Mouse (Mus musculus) layer of hippocampus, adult 2 months (tissue): ENCODE measurements at regions not wholly inside any gene's neighbourhood (a gene's known extent, or its start where the extent isn't known, plus 50 kb on each side); places are given as distances from the start of the nearest gene placed in this dataset.

ENCODE experiments used
- DNase-seq, 2 experiments: peaks; one replicate each; pipeline ENCODE4 v3.0.0; 2022; ENCODE audit warnings: low spot score in 2 of 2
- H3K27ac ChIP-seq: fragments of 200-600 bp; 2 replicates; pipeline ENCODE4 v1.8.1; 2022
- H3K4me3 ChIP-seq: fragments of 200-600 bp; 2 replicates; pipeline ENCODE4 v1.8.1; 2022; ENCODE audit warnings: mild to moderate bottlenecking
- CTCF ChIP-seq: fragments of 200-600 bp; conservative IDR thresholded peaks from 2 replicates; pipeline ENCODE4 v1.8.1; 2022; ENCODE audit warnings: antibody characterized with exemption, mild to moderate bottlenecking, moderate library complexity

DNA sequence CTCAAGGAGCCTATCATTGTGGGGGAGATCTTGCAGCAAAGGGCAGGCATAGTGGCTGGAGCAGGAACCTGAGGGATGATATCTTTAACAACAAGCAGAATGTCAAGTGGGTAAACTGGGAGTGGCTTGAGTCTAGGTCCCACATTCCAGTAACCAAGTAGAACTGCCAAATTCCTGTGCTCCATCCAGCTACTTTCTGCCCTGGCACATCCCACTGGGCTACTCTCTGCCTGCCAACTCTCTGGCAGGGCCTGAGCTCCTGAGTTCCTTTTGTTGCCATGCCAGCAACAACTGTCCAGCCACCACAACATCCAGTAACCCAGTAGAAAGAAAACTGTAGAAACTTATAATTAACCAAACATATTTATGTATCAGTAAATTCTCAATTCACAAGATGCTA is 1088.8 kb upstream of the Tenm4 start:
- no peak for TF ChIP-seq CTCF
- no peak overlapping the region for H3K27ac ChIP-seq
- peak; percentile 3 to 12 for DNase-seq
- H3K4me3 ChIP-seq, result no peak overlapping the region

DNA sequence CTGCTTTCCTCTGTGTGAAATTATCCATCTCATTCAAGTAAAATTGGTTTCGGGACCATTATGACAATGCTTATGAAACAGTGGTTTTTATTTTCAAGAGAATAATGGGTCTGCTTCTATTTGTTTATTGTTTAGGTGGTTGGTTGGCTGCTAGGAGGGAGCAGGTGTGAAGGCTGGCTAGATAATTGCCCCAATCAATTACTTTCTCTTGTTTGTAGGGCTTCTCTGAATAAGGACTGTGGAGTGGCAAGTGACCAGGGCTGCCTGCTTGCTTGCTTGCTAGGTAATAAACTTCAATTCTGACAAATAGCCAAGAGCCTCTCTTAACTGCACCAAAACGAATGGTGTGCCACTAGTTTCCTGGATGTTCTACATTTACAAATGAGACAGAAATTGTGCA is 1086.7 kb upstream of the Tenm4 start:
- DNase-seq, result no peak
- TF ChIP-seq CTCF, result no peak
- Histone ChIP-seq H3K27ac (no peak overlapping the region), H3K4me3 (no peak overlapping the region)

DNA sequence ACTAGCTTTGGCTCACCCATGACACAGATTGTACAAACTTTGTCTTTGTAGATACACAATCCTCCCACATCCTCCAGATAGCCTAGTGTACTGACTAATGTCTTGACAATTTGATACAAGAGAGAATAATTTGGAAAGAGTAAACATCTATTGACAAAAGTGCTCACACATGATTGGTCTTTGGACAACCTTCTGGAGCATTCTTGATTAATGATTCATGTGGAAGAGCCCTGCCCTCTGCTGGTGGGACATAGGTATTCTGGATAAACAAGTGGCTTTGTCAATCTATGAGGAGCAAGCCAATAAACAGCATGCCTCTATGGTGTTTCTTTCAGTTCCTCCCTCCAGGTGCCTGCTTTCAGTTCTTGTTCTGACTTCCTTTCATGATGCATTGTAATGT is 1079.7 kb upstream of the Tenm4 start:
- TF ChIP-seq CTCF, result peak; percentile 79
- H3K4me3 ChIP-seq, result no peak overlapping the region
- peak in 1 of 2 experiments; percentile 24 for DNase-seq
- no peak overlapping the region for H3K27ac ChIP-seq

DNA sequence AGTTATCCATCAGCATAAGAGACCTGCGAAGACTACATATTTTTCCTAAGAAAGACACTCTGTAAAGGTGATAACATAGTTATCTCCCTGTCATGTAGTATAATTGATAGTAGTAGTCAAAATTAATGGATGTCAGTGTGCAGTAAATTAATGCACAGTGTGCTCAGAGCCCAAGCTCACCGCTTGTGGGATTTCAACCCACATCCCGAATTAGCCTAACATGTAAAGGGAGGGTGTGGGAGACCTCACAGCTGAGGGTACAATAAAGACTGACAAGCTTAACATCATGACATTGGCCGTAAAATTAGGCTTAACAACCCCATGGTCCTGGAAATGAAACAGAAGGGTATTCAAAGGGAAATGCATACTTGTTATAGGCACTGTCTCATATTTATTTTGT is 1042.0 kb upstream of the Tenm4 start:
- no peak for TF ChIP-seq CTCF
- no peak overlapping the region for H3K4me3 ChIP-seq
- no peak for DNase-seq
- H3K27ac ChIP-seq, result no peak overlapping the region

DNA sequence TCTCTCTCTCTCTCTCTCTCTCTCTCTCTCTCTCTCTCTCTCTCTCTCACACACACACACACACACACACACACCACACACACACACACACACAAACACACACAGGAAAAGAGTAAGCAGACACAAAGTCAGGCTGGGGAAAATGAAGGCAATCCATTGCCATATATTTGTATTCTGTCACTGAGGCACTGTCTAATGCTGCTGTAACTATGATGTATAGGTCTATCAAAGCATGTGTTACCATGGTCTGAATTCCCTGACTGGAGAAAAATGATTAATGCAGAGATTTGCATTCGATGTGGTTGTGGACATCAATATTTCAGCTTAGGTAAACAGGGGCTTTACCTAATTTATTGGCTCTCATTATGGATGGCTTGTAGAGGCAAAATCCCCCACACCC is 1038.0 kb upstream of the Tenm4 start:
- Histone ChIP-seq H3K4me3 (no peak overlapping the region), H3K27ac (no peak overlapping the region)
- no peak for TF ChIP-seq CTCF
- no peak for DNase-seq

DNA sequence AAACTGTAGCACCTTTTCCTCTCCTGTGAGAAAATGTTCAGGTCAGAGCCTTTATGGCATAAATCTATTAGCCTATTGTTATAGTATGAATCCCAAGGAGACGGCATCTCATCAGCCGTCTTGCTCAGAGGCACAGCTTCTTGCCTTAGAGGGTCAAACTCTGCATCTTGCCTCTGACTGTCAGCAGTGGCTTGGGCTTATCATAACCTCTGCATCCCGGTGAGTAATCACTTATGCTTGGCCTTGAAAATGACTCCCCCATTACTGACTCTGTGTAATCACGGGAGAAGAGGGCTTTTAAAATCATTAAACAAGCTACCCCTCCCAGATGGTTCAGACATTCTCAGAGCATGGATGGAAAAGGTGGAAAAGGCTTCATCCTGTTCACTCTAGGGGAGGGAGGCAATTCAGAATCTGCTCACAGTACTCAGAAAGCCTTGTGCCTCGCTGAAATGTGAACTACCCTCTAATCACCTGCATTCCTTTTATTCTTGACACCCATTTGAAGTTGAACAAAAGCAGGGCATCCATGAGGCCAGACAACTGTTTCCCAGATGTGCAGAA is 1036.9 kb upstream of the Tenm4 start:
- TF ChIP-seq CTCF, result no peak

DNA sequence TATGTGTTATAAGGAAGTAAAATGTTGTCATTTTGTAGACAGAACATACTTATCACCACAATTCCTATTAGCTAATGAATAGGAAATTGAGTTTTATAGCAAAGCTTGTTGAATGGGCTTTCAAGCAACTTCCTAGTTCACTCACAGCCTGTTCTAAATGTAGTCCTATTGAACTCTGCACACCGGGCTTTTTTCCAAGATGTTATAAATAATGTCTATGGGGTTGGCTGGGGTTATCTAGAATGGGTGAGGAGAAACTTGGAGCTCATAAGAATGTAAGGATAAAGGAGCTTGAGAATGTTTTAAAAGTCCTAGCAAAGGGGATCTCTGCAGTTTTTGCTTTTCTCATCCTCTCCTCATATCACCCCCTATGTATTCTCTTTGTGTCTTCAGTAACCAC is 1029.3 kb upstream of the Tenm4 start:
- no peak for DNase-seq
- no peak overlapping the region for H3K27ac ChIP-seq
- H3K4me3 ChIP-seq, result no peak overlapping the region
- TF ChIP-seq CTCF, result no peak

More for the DNA sequence above, 1036.9 kb upstream of the Tenm4 start:
- H3K4me3 ChIP-seq, result no peak overlapping the region
- H3K27ac ChIP-seq, result no peak overlapping the region
- DNase-seq, result no peak

DNA sequence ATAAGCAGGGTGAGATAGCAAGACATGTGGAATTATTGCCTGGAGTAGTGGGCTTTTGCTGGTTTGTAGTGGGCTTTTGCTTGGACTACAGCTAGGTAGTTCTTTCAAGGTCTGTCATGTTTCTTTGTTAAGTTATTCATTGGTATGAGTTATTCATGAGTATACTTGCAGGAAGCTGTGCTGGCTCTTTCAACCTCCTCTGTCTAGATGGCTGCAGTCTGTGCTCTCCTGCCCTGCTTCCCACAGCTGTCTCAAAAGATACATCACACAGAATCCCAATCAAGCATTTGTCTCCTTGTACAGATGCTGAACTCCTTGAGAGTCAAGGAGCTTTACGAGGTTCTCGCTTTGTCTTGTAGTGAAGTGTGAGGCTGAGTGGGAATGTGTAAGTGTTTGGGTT is 1028.0 kb upstream of the Tenm4 start:
- TF ChIP-seq CTCF, result no peak
- DNase-seq, result no peak
- Histone ChIP-seq H3K4me3 (no peak overlapping the region), H3K27ac (no peak overlapping the region)
